Mouse (Mus musculus) embryonic facial prominence, embryonic 10.5 days (tissue): ENCODE measurements at regions not wholly inside any gene's neighbourhood (a gene's known extent, or its start where the extent isn't known, plus 50 kb on each side); places are given as distances from the start of the nearest gene placed in this dataset.

Experiments used
- DNase-seq: peaks from one replicate; pipeline ENCODE4 v3.0.0-alpha.2; 2017; ENCODE audit warnings: low spot score
- H3K27ac ChIP-seq: fragments of 300-500 bp; sonication (generic); replicated peaks from 2 replicates; pipeline ENCODE4 v1.5.1; 2016; ENCODE audit warnings: mild to moderate bottlenecking
- H3K27me3 ChIP-seq: fragments of 300-500 bp; sonication (generic); replicated peaks from 2 replicates; pipeline ENCODE4 v1.6.1; 2016; ENCODE audit warnings: low read depth, mild to moderate bottlenecking; ENCODE audit not compliant: poor library complexity, severe bottlenecking
- H3K36me3 ChIP-seq: fragments of 300-500 bp; sonication (generic); replicated peaks from 2 replicates; pipeline ENCODE4 v1.6.1; 2016; ENCODE audit warnings: mild to moderate bottlenecking, moderate library complexity
- H3K4me1 ChIP-seq: fragments of 300-500 bp; sonication (generic); 2 replicates; pipeline ENCODE4 v1.6.1; 2016
- H3K4me3 ChIP-seq: fragments of 300-500 bp; sonication (generic); 2 replicates; pipeline ENCODE4 v1.5.1; 2016; ENCODE audit warnings: mild to moderate bottlenecking, moderate library complexity
- H3K9me3 ChIP-seq: fragments of 300-500 bp; sonication (generic); 2 replicates; pipeline ENCODE4 v1.6.1; 2016; ENCODE audit warnings: mild to moderate bottlenecking
- WGBS: fragments of 180-500 bp; shearing (Covaris S2); methylation state at CpG from one replicate; pipeline ENCODE4 v1.1.7; 2016; 5-methylcytosine and 5-hydroxymethylcytosine counted together

DNA sequence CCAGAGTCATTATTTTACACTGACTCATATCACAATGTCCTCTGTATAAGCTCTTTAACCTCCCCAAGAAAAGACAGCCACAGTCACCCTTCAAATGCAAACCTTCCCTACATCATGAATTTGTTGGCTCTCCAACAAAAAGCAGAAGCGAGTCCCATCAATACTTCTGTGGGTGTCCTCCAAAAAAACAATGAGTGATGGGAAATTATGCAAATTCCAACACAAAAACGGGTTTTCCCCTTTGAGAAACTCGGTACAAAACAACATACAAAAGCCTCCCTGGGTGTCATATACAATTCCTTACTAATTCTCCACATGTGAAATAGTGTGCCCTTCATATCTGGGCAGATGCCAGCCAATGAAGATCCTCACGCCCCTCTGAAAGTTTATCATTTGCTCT is 311.8 kb upstream of the 4930412O13Rik start:
- Histone ChIP-seq H3K36me3 (no peaks in the 10 kb centered on the region), H3K9me3 (no peaks in the 10 kb centered on the region), H3K4me3 (no peak overlapping the region), H3K27me3 (no peaks in the 10 kb centered on the region), H3K4me1 (no peaks in the 10 kb centered on the region), H3K27ac (no peak overlapping the region)
- no peak for DNase-seq
- 83% methylated on average over 4 of the region's 4 CpGs for WGBS

DNA sequence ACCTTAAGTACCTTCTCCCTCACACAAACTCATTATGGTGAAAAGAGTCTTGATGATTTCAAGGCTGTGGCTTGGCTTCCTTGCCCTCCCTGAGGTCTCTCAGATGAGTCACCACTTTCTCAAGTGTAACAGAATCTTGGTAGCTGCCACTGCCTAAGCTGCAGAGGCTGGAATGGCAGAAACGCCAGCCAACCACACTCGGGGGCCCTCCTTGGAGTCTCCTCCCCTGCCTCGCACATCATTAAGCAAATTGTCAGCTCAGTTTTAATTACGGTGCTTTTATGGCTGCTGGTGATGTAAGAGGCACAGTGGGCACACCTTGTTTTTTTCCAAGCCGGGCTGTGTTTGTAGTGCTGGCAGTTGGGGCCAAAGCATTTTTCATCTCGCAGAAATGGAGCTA is 306.9 kb upstream of the 4930412O13Rik start:
- Histone ChIP-seq H3K36me3 (no peaks in the 10 kb centered on the region), H3K4me3 (no peak overlapping the region), H3K27ac (no peak overlapping the region), H3K27me3 (no peaks in the 10 kb centered on the region), H3K9me3 (no peaks in the 10 kb centered on the region), H3K4me1 (no peaks in the 10 kb centered on the region)
- WGBS = 78% methylated on average over 6 of the region's 6 CpGs
- DNase-seq = no peak

GRCm38 (mm10) chr2:9574651-9575050 is 306.4 kb upstream of the 4930412O13Rik start:
- no peak for DNase-seq
- 90% methylated on average over 5 of the region's 5 CpGs for WGBS
- Histone ChIP-seq H3K27ac (no peak overlapping the region), H3K36me3 (no peaks in the 10 kb centered on the region), H3K4me1 (no peaks in the 10 kb centered on the region), H3K4me3 (no peak overlapping the region), H3K9me3 (no peaks in the 10 kb centered on the region), H3K27me3 (no peaks in the 10 kb centered on the region)

DNA sequence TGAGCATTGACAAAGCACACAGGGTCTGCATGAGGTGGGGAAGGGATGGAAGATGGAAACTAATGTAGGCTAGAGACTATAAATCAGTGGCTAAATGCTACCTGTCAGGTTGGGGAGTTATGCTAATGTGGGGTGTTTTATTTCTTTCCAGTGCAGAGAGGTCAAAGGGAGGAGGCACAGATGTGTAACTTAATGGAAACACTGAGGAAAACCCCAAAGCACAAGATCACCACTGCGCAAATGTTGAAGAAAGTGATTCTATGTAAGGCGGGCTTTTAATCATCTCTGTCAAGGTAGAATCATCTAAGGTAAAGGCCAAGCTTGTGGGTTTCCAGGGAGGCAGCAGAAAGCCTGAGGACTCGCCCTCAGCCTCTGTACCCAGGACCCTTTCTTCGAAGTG is 303.2 kb upstream of the 4930412O13Rik start:
- H3K27me3 ChIP-seq = no peaks in the 10 kb centered on the region
- no peak for DNase-seq
- no peak overlapping the region for H3K27ac ChIP-seq
- no peaks in the 10 kb centered on the region for H3K9me3 ChIP-seq
- H3K4me1 ChIP-seq = no peaks in the 10 kb centered on the region
- 89% methylated on average over 4 of the region's 4 CpGs for WGBS
- H3K36me3 ChIP-seq = no peaks in the 10 kb centered on the region
- H3K4me3 ChIP-seq = no peak overlapping the region

DNA sequence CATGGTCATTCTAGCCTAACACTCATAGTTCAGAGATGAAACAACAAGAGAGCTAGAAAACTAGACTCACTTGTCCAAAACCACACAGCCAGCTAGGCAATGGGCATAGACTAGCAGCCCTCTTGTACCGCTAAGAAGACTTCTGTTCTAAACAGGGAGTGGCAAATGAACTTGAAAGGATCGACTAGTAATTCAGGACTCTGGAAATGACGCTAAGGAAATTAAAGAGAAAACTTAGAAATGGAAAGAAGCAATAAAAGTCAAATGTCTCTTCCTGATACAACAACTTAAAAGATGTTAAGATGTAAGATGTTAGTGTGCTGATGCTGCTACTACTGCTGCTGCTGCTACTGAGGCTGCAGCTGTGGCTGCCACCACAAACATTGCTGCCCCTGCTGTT is 293.7 kb upstream of the 4930412O13Rik start:
- DNase-seq = no peak
- H3K27me3 ChIP-seq = no peaks in the 10 kb centered on the region
- 92% methylated on average over 3 of the region's 3 CpGs for WGBS
- H3K4me1 ChIP-seq = no peaks in the 10 kb centered on the region
- H3K9me3 ChIP-seq = no peaks in the 10 kb centered on the region
- no peak overlapping the region for H3K27ac ChIP-seq
- no peaks in the 10 kb centered on the region for H3K36me3 ChIP-seq
- no peak overlapping the region for H3K4me3 ChIP-seq

DNA sequence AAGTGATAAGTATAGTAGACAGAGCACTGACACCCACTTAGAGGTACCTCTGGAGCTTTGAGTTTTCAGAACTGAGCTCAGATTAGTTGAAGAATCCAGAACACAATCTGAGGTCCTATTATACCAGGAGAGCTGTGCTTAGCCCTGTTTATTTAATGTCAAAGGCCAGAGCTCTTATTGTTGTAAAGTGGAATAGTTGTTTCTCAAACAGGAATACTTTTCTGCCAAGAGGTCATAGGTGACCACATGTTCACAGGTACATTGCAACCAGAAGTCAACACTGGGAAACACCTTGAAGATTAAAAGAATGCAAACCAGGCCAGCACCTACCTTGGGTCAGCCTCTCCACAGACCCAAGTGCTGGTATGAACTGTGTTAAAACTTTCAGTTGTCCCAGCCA is 291.9 kb upstream of the 4930412O13Rik start:
- H3K27me3 ChIP-seq = no peaks in the 10 kb centered on the region; the same call in 1 of the 2 replicates
- no peak overlapping the region for H3K27ac ChIP-seq
- H3K4me3 ChIP-seq = no peak overlapping the region
- H3K36me3 ChIP-seq = no peaks in the 10 kb centered on the region
- peaks cover 5% of the 10 kb centered on the region; the same call in 1 of the 2 replicates for H3K4me1 ChIP-seq
- no peak for DNase-seq
- no peaks in the 10 kb centered on the region for H3K9me3 ChIP-seq

DNA sequence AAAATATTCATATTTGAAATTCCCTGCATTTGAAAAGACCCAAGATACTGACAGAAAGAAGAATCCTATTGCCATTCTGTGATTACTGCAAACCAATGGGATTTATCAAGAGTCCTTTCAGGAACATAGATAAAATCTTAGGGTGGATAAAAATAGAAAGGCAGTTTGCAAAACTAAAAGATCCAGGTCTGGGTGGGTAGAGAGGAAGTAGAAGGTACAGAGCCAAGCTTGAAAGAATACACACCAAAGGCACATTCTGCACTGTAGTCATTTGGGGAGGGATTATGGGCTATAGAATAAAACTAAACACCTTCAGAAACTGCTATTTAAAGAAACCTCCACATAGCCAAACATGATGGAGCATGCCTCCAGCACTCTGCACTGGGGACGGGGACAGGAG is 288.5 kb upstream of the 4930412O13Rik start:
- Histone ChIP-seq H3K36me3 (no peaks in the 10 kb centered on the region), H3K27me3 (no peaks in the 10 kb centered on the region; the same call in 1 of the 2 replicates), H3K4me3 (no peak overlapping the region), H3K9me3 (no peaks in the 10 kb centered on the region), H3K27ac (no peak overlapping the region), H3K4me1 (peaks cover 11% of the 10 kb centered on the region; the same call in 1 of the 2 replicates)
- WGBS = 91% methylated on average over 1 of the region's 1 CpGs
- no peak for DNase-seq

- WGBS = 33% methylated on average over 10 of the region's 10 CpGs
- no peaks in the 10 kb centered on the region for H3K9me3 ChIP-seq
- H3K27me3 ChIP-seq = no peaks in the 10 kb centered on the region; the same call in 1 of the 2 replicates
- no peak overlapping the region for H3K27ac ChIP-seq
- H3K36me3 ChIP-seq = no peaks in the 10 kb centered on the region
- peaks cover 11% of the 10 kb centered on the region; the same call in 1 of the 2 replicates for H3K4me1 ChIP-seq
- H3K4me3 ChIP-seq = no peak overlapping the region
- no peak for DNase-seq
Observed at GRCm38 (mm10) chr2:9593931-9594330, 287.1 kb upstream of the 4930412O13Rik start.

DNA sequence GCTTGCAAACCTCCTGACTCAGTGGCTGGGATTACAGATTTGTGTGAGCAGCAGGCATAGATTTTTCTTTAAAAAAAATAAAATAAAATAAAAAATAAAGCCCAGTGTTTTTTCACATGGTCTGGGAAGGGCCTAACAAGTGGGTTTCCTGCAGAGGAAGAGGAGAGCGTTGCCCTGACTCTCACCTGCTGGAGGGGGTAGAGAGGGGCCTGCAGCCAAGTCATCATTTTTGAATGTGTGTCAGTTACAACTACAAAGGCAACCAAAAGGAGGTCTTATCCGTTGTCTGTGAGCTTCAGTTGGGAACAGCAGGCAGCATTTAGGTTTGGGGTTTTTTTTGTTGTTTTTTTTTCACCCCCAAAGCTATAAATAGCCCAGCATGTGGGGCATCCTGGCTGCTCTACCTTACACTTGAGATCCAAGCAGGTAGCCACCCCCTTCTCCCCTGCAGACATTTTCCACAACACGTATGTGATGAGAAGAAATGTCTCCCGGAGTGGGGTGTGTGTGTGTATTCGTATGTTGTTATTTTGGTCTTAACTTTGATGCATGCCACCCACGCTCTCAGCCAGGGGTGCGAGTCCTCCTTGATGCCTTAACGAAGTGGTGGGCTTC is 285.7 kb upstream of the 4930412O13Rik start:
- 78% methylated on average over 8 of the region's 8 CpGs for WGBS
- Histone ChIP-seq H3K9me3 (no peaks in the 10 kb centered on the region), H3K27me3 (no peaks in the 10 kb centered on the region; the same call in 1 of the 2 replicates), H3K27ac (no peak overlapping the region), H3K4me3 (no peak overlapping the region), H3K4me1 (peaks cover 11% of the 10 kb centered on the region; the same call in 1 of the 2 replicates), H3K36me3 (no peaks in the 10 kb centered on the region)
- no peak for DNase-seq

DNA sequence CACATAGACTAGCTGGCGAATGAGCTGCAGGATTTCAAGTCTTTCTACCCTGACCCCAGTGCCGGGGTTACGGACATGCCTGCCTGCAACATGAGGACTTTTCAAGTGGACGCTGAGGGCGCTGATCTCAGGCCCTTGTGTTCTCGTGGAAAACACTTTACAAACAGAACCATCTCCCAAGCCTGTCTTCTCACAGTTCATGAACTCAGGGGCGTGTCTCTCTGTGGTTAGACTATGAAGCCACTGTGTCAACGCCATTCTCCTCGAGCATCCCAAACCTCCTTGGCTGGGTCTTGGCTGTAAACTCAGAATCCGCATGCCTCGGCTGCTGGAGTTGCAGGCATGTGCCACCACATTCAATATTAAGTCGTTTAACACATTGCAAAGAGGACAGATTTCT is 284.9 kb upstream of the 4930412O13Rik start:
- 81% methylated on average over 12 of the region's 12 CpGs for WGBS
- H3K9me3 ChIP-seq = no peaks in the 10 kb centered on the region
- no peak overlapping the region for H3K4me3 ChIP-seq
- H3K27me3 ChIP-seq = no peaks in the 10 kb centered on the region; the same call in 1 of the 2 replicates
- H3K36me3 ChIP-seq = no peaks in the 10 kb centered on the region
- no peak for DNase-seq
- H3K27ac ChIP-seq = no peak overlapping the region
- peaks cover 11% of the 10 kb centered on the region; the same call in 1 of the 2 replicates for H3K4me1 ChIP-seq

GRCm38 (mm10) chr2:9604984-9605383 is 276.1 kb upstream of the 4930412O13Rik start:
- Histone ChIP-seq H3K9me3 (no peaks in the 10 kb centered on the region), H3K4me3 (no peak overlapping the region), H3K27me3 (no peaks in the 10 kb centered on the region), H3K27ac (no peak overlapping the region), H3K36me3 (no peaks in the 10 kb centered on the region), H3K4me1 (peaks cover 6% of the 10 kb centered on the region; the same call in 1 of the 2 replicates)
- 75% methylated on average over 6 of the region's 6 CpGs for WGBS
- DNase-seq = no peak

DNA sequence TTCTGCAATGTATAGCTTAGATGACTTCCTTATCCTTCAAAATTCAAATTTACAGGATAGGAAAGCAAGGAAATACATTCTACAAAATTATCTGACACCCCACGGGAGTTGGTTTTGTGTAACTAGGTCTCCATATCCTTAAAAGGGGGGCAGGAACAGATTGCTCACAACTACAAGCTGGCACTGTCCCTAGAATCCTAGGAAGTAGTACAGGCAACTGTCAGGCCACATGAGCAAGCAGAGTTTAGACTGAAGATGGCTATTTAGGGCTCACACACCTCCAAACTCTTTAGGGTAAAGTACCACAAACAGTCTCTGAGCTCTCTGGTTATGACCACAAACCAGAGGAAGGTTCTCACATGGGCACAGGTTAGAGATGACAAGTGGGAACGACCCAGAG is 273.5 kb upstream of the 4930412O13Rik start:
- no peak overlapping the region for H3K4me3 ChIP-seq
- 95% methylated on average over 2 of the region's 2 CpGs for WGBS
- H3K27ac ChIP-seq = no peak overlapping the region
- DNase-seq = no peak
- H3K9me3 ChIP-seq = no peaks in the 10 kb centered on the region
- H3K36me3 ChIP-seq = no peaks in the 10 kb centered on the region
- H3K4me1 ChIP-seq = peaks cover 6% of the 10 kb centered on the region; the same call in 1 of the 2 replicates
- H3K27me3 ChIP-seq = no peaks in the 10 kb centered on the region

DNA sequence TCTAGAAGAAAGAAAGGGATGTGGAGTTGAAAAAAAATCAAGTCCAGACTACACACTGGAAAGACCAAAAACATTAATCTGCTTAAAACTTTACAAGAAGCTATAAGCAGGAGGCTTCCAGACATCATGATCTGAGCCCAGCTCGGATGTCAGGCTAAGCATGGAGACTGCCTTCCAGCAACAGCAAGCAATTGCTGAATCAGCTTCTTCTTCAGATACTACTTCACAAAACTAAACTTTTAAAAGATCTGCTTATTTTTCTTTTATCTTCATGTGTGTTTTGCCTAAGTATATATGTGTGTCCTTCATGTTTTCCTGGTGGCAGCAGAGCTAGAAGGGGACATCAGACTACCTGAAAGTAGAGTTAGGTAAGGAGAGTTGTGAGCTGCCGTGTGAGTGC is 266.6 kb upstream of the 4930412O13Rik start:
- Histone ChIP-seq H3K4me3 (no peak overlapping the region), H3K4me1 (no peaks in the 10 kb centered on the region), H3K27me3 (no peaks in the 10 kb centered on the region), H3K27ac (no peak overlapping the region), H3K9me3 (no peaks in the 10 kb centered on the region), H3K36me3 (no peaks in the 10 kb centered on the region)
- 78% methylated on average over 2 of the region's 2 CpGs for WGBS
- DNase-seq = no peak
